Mouse (Mus musculus): ENCODE measurements at regions not wholly inside any gene's neighbourhood (a gene's known extent, or its start where the extent isn't known, plus 50 kb on each side); places are given as distances from the start of the nearest gene placed in this dataset.

DNA sequence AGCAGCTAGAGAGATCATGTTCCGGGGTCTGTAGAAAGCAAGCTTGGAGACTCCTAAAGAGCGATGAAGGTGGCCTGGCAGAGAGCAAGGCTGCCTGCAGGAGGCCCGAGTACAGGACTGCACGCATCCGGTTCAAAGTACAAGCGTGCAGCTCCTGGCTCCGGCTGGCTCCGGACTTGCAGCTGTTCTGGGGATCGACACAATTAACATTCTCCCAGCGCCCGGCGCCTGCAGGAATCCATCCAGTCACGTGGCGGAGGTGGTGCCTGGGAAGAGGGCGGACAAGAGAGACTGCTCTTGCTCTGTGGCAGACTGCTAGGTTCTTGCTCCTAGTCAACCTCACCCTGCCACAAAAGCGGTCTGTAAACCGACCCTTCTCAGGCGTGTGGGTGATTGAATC lies 86.9 kb downstream of the Bdh1 start:
- no peak for DNase-seq (ENCODE audit: low read depth, low spot score)

DNA sequence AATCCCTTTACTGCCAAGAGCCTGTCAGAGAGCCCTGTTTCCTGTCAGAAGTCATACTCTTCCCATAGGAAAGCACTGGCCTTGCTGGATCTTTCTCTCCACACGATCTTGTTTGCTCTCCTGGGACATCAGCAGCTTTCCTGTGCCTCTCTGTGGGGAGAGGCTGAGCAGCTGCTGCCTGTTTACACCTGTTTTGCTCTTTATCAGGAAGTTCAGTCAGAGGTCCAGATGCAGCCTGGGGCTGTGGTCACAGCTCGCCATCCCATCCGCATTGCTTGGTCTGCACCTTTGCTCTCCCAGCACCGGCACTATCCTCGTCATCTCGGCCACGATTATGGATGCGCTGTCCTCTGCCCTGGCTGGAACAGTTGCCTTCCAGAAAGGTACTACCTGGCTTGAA lies 88.0 kb downstream of the Bdh1 start:
- no peak for DNase-seq (ENCODE audit: low read depth, low spot score)

DNA sequence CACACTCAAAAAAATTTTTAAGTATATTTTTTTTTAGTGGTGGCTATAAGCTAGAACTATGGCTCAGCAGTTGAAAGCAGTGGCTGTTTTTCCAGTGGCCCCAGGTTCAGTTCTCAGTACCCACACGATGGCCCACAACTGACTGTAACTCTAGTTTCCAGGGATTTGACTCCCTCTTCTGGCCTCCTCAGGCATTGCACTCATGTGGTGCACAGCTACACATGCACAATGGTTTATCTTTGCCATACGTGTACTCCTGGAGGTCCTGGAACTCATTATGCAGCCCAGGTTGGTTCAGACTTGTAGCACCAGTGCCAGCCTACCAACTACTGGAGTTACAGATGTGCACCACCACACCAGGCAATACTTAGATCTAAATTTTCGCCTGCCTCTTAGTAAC lies 96.7 kb downstream of the Bdh1 start:
- no peak for DNase-seq (ENCODE audit: low read depth, low spot score)

DNA sequence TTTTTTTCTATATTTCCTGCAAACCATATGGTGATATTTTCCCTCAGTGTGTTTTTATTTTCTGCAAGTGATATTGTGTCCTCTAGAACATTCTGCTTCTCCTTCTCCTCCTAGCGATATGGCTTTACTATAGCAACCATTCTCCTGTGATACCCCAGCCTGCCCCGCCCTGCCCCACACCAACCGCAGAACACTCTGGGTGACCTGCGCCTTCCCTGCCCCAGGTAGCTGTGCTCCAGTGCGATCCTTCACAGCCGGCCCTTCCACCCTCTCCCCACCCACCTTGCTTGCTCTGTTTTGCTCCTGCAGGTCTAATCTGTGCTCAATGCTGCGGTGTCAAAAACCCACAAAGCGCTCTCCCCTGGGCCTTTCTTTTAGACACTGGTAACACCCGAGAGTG lies 98.0 kb downstream of the Bdh1 start:
- no peak for DNase-seq (ENCODE audit: low read depth, low spot score)

DNA sequence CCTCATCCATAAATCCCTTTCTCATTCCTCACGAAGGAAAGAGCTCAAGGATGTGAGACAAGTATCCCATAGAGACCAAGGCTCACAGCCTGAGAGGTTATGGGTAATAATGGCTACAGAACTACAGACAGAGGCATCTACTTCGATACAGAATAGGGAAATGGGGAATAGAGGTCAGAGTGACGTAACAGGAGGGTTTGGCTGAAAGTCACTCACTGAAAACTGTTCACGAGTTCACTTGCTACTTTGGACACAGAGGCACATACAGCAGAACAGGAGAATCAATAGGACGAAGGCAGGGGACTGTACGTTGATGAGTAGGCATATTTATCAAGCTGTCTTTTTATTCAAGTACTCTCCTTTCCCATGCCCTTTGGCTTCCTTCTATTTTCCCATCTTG lies 99.7 kb downstream of the Bdh1 start:
- no peak for DNase-seq (ENCODE audit: low read depth, low spot score)

DNA sequence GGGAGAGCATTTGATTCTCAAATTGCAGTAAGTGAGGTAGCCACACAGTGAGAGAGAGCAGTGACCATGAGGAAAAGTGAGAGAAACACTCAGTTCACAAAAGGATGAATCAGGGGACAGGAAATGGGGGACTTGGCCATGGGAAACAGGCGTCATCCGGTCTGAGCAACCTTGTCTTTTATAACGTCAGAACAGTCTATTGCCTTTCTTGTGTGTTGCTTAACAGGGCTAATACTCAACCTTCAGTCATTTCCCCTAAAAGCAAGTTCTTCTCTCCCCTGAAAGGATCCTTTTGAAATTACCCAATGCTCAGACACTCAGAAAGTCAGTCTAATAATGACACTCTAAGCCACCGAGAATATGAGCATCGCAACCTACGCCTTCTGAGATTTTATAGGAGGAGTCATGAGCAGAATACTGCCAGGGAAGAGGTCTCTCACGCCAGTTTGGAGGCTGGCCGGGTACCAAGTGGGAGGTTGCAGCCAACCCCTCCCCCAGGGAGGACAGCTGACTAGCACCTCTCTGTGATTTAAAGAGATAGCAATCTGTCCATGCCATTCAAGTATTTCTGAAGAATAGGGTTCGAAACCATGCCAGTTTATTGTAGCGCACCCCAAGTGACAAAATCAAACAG lies 104.7 kb downstream of the Bdh1 start:
- no peak for DNase-seq (ENCODE audit: low read depth, low spot score)

DNA sequence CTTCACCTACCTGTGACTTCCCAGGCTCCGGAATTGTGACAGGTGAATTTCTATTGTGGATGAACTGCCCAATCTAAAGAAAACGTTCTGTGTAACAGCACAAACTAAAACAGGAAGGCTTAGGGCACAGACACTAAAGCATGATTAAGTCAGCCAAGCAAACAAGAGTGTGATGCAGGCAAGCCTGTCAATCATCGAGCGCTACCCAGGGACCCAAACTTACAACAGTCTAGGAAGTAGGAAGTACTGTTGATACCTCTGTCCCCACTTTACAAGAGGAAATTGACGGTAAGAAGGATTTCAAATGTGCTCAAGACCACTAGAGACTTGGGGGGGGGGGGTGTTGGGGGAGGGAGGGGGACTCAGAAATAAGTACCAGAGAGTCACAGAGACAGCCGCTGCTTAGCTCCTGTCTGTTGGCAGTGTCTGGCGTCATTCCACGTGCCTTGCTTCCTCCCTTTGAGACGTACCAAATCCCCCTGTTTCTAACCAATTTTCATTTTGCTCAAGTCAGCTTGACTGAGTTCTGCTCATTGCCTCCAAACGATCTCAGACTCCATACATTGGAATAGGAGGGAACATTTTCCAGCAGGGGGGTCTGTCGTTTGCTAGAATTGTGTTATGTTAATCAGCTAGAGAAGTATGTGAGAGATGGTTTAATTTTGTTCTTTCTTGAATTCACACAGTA lies 106.7 kb downstream of the Bdh1 start:
- DNase-seq (ENCODE audit: low read depth, low spot score): no peak

DNA sequence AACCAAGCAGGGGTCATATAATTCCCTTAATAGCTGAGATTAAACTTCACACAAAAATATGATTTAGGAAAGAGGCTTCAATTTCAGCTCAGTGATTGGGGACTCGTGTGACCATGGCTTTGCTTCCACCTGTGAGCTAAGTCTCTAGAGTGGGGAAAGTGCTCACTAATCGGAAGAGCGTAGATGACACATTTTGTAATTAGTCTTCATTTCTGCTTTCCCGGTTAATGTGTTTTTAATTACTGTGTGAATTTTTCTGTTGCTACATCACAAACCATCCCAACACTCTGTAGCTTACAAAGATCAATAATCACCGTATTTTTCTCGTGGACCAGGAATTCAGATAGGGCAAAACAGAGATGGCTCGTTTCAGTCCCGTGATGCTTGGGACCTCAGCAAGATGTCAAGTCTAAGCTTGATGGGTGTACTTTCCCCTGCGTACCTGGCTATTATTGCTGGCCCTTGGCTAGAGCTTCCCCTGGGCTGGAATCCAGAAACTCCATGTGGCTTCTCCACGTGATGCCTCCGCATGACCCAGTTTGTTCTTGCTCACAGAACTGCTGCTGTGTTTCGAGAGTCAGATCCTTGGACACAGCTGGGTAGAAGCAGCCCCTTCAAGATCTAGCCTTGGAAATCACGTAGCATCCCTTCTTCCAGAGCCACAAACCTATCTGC lies 107.3 kb downstream of the Bdh1 start:
- DNase-seq (ENCODE audit: low read depth, low spot score): no peak

DNA sequence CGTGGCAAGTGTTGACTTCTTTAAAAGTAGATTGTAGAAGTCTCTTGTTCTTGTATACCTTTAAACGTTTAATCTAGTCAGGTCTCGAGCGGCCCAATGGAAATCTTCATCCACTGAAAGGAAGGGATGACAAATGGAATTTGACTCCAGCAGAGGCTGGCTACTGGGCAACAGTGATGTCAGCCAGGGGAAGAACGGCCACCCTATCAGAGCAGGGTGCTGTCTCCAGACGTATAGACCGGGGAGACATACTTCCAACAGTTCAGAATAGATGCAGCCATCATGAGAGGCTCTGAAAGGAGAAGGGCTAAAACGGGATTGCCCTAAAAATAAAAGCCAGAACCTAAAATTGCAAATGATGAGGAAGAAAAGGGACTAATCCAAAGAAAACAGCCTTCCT lies 108.0 kb downstream of the Bdh1 start:
- DNase-seq (ENCODE audit: low read depth, low spot score): no peak

DNA sequence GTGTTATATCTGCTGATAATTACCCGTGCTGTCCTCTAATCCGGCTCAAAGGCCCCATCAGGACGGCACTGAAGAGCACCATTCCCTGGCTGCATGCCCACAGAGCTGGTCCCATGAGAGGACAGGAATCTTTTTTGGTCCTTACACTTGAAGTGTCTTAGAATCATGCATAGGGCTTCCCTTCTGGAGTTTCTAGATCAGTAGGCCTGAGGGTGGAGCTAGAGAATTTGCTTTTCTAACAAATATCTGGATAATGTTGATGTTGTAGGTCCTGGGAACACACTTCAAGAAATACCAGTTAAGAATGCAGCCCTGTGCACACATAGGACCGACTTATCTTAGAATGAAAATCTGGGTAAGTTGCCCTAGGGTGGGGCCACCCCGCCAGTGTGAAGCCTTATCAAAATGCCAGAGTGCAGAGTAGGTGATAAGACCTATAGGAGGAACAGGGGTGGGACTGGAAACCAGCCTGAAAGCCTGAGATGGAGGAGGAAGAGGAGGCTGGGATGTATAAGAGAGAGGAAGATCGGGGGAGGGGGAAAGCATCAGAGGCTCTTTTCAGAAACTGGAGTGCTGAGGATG lies 111.2 kb downstream of the Bdh1 start:
- DNase-seq (ENCODE audit: low read depth, low spot score): no peak

DNA sequence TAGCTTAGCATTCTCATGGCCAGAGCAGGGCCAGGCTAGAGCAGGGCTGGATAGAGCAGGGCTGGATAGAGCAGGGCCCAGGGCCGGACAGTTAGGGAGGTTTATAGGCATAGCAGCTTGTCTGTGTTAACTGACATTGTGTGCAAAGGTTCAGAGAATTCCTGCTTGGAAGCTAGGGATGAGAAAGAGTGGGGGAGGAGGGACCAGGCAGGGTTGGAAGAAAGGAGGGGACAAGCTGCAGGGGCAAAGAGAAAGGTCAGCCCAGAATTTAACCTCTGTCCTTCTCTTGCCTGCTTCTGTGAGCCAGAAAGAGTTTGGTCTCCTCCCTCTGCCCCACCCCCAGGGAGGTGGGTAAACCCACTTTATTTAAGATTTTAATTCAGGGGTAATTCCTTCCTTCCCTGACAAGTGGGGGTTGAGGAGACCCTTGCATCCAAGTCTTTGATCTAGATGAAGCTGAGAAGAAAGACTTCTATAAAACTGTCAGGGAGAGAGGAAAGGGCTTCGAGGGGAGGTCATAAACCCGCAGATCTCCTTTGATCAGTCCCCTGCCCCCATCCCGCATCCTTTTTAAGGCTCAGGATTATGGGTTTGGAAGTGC lies 112.9 kb downstream of the Bdh1 start:
- DNase-seq (ENCODE audit: low read depth, low spot score): no peak

DNA sequence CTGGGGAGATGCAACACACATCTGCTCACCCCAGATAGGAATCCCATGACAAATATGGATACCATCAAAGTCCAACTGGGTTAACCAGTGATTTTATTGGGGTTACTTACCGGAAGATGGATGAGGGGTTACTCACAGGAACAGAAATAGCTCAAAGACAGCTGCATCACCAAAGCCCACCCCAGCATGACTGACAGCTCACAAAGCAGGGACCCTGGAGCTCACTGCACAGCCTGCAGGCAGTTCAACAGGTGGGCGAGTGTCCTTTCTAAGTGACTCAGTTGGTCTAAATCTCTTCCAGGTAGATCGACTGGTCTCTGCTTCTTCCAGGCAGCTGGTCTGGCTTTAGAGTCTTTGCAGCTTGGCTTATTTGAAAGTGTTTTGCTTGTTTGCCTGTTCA lies 114.2 kb downstream of the Bdh1 start:
- DNase-seq (ENCODE audit: low read depth, low spot score): no peak

DNA sequence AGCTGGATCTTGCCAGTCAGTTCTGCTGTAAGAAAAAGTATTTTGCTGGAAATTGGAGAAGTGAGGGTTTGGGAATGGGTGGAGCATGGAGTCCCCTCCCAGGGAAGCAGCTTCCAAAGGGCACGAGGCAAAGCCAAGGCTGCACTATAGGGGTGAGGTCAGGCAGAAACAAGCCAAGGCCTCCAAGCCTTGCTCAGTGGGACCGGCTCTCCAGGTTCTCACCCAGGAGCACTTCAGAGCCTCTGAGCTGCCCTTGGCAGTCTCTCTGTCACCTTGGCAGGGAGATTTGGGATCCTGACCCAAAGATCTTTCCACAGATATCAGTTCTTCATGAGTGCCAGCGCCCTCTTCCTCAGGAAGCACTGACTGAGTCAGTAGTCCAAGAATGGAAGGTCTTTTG lies 116.5 kb downstream of the Bdh1 start:
- DNase-seq (ENCODE audit: low read depth, low spot score): no peak

DNA sequence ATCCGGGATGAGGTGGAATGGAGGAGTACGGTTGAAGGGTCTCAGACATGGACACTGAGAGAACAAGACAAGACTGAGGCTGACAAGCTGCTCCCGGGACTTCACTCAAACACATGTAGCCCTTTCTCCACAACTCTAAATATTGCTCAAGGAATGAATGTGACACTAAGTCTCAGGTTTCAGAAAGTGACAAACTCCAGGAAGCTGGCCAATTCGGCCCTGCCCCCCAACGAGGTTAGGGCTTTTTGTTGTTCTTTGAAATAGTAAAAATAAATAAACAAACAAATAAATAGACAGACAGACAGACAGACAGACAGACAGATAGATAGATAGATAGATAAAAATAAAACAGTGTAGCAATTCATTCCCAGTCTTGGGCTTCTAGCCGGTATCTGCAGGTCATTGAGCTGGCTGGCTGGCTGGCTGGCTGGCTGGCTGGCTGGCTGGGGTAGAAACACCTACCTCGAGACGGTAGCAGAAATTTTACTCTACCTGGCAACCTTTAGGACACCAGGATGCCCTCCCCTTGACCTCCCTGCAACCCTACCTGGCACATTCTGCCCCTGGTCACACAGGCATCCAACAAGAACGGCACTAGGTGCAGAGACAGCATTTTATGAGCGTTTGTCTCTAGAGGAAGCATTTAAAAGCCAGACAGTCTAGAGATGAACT lies 119.6 kb upstream of the Dlg1 start:
- no peak for DNase-seq (ENCODE audit: low read depth, low spot score)

DNA sequence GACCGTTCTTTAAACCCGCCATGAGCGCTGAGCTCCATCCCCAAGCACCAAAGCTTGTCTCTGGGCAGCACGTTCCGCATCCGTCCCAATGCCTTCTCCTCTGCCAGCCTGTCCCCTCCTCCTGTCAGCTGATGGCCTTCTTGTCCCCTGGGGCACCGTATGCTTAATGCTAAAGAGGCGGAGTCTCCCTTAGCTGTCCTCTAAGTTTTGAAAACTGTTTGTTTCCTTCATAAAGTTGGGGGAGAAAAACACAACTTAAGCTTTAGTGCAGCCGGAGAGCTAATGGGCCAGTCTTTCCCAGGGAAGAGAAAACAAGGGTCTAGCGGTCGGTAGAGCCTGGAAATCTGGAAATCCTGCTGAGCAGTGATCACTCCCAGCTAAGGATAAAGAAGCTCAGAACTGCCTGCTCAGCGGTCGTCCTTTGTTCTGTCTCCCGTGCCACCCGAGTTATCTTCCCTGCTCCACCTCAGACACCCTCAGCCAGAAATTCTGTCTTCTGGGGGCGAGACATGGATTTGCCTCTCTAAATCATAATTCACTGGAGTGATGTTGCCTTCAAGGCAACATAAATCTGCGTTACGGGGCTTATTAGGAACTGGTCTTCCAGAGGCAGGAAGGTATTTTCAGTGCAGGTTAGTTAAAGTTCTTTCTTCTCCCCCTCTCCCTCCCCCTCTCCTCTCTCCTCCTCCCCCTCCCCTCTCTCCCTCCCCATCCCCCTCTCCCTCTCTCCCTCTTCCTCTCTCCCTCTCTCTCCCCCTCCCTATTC lies 117.0 kb upstream of the Dlg1 start:
- no peak for DNase-seq (ENCODE audit: low read depth, low spot score)

DNA sequence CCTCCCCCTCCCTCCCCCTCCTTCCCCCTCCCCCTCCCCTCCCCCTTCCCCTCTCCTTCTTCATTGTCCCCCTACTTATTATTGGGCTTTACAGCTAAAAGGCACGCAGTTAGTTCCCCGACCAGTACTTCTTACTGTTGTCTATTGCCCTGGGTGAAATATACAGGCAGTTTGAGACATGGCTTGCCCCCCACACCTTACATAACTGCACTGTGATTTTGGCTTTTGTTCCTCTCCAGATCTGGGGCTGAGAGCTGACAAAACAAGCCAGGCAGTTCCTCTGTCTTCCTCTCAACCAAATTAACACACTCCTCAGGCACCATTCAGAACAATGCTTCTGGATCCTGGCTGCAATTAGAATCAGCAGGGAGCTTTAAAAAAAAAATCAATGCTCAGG lies 116.4 kb upstream of the Dlg1 start:
- no peak for DNase-seq (ENCODE audit: low read depth, low spot score)

DNA sequence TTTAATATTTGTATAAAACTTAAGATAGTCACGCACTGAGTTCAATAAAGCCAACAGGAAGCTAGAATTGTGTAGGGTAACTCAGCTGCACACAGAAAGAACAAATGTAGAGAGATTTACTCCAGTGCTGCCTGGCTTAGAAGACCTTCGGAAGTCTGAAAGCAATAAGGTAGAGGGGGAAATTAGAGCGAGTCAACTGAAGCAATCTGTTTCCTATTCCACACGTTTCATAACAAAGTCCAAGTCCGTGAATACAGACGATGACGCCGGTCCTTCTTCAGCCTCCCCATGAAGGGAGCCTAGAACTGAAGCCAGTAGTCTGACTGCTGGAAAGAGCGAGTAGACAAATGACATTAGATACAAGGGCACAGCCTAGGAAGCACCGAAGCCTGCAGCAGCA lies 115.9 kb upstream of the Dlg1 start:
- DNase-seq (ENCODE audit: low read depth, low spot score): no peak

DNA sequence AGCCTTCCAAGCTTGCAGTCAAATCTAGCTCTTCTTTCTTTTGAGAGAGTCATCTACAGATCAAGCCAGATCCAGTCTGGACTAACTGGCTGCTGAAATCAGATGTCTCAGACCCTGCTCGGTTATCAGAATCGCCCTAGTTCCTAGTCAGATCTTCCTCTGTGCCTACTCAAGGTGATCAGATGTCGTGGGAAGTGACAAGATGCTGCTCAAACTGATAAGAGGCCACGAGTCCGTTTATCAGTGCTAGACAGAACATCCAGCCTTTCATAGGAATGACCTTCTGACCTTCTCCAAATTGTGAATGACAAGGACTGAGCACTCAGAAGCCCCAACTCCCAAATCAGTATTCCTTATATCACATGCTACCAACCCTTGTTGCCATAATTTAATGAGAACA lies 113.3 kb upstream of the Dlg1 start:
- DNase-seq (ENCODE audit: low read depth, low spot score): no peak

DNA sequence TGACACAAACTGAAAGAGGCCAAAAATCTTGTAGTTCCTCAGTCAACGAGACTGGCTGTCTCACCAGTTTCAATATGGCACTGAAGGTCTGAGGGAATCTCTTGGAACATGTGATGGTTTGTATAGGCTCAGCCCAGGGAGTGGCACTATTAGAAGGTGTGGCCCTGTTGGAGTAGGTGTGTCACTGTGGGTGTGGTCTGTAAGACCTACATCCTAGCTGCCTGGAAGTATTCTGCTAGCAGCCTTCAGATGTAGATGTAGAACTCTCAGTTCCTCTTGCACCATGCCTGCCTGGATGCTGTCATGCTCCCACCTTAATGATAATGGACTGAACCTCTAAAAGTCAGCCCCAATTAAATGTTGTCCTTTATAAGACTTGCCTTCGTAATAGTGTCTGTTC lies 112.7 kb upstream of the Dlg1 start:
- peak; percentile 32 for DNase-seq (ENCODE audit: low read depth, low spot score)

DNA sequence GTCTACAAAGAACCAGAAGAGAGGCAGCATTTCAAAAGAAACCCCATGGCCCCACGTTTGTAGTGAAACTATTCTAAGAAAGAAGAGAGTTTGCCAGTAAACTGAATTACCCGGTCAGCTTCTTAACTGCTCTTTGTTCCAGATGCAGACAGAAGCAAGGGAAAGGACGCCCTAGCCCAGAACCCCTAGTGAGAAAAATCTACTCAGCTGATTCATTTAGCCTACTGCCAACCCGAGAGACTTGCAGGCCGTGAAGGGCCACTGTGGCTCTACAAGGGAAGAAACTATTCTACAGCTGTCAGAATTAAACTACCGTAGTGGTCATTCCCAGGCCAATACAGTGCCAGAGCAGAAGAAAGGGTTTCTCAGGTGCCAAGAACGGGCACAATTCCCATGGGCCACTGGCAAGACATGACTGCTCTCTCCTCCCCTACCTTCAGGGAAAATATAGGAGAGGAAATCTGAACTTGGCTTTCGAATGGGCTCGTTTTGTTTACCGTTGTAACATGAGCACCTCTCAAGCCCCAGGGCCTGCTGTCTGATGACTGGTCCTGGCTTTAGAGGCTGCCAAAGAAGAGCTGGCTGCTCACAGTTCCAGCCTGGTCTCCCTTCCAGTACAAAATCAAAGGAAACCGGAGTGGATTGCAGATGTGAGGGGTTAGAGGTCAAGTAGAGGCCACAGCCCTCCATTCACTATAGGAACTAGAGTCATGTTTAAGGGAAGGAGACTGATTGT lies 111.7 kb upstream of the Dlg1 start:
- DNase-seq (ENCODE audit: low read depth, low spot score): no peak
